Mouse (Mus musculus) midbrain, embryonic 14.5 days (tissue): Measurements from ENCODE around the gene Gamt. TPM values are rescaled to one million over a fixed set of nuclear protein-coding genes. Genes with fewer than 3 reads are reported as not detected.

Experiments
- ATAC-seq: fragments of 200-750 bp; cut with Nextera tagmentation; 2 replicates; pipeline ENCODE4 v1.8.0; 2017; ENCODE audit warnings: moderate number of reproducible peaks, moderate library complexity; ENCODE audit not compliant: low FRiP score, low TSS enrichment
- DNase-seq: peaks from one replicate; pipeline ENCODE4 v3.0.0-alpha.2; 2015
- H3K27ac ChIP-seq: fragments of 300-500 bp; sonication (generic); replicated peaks from 2 replicates; pipeline ENCODE4 v1.5.1; 2014; ENCODE audit warnings: mild to moderate bottlenecking, low read depth, low read length, moderate library complexity
- H3K27me3 ChIP-seq: fragments of 300-500 bp; sonication (generic); 2 replicates; pipeline ENCODE4 v1.6.1; 2014; ENCODE audit warnings: low read length, control low read depth, mixed read lengths; ENCODE audit not compliant: control insufficient read depth, insufficient read depth
- H3K36me3 ChIP-seq: fragments of 300-500 bp; sonication (generic); 2 replicates; pipeline ENCODE4 v1.6.1; 2014; ENCODE audit warnings: low read length, control low read depth; ENCODE audit not compliant: control insufficient read depth, insufficient read depth
- H3K4me1 ChIP-seq: fragments of 300-500 bp; sonication (generic); 2 replicates; pipeline ENCODE4 v1.6.1; 2014; ENCODE audit warnings: mild to moderate bottlenecking, antibody characterized with exemption, low read length, control low read depth; ENCODE audit not compliant: control insufficient read depth, insufficient read depth
- H3K4me2 ChIP-seq: fragments of 300-500 bp; sonication (generic); 2 replicates; pipeline ENCODE4 v1.6.1; 2014; ENCODE audit warnings: mild to moderate bottlenecking, low read length, moderate library complexity
- H3K4me3 ChIP-seq: fragments of 300-500 bp; sonication (generic); replicated peaks from 2 replicates; pipeline ENCODE4 v1.5.1; 2014; ENCODE audit warnings: low read depth, low read length
- H3K9ac ChIP-seq: fragments of 300-500 bp; sonication (generic); replicated peaks from 2 replicates; pipeline ENCODE4 v1.6.1; 2014; ENCODE audit warnings: mild to moderate bottlenecking, low read length, moderate library complexity
- H3K9me3 ChIP-seq: fragments of 300-500 bp; sonication (generic); 2 replicates; pipeline ENCODE4 v1.6.1; 2016; ENCODE audit warnings: low read length, control low read depth, mixed read lengths; ENCODE audit not compliant: control insufficient read depth
- WGBS: fragments of 180-500 bp; shearing (Covaris S2); extraction: QIAGEN DNeasy Blood & Tissue Kit; methylation state at CpG from one replicate; pipeline ENCODE4 v1.1.7; 2014; 5-methylcytosine and 5-hydroxymethylcytosine counted together
- polyA plus RNA-seq: library from polyadenylated mRNA; unstranded; fragments of >200 nt; fragmentation: Nextera tagmentation; extraction: Ambion mirVana; gene quantifications from 2 replicates; pipeline ENCODE4 v1.2.1, GENCODE M21; 2014

Gamt gene
- polyA plus RNA-seq, 1 experiment from 2014 or later = 15.1 TPM

DNA sequence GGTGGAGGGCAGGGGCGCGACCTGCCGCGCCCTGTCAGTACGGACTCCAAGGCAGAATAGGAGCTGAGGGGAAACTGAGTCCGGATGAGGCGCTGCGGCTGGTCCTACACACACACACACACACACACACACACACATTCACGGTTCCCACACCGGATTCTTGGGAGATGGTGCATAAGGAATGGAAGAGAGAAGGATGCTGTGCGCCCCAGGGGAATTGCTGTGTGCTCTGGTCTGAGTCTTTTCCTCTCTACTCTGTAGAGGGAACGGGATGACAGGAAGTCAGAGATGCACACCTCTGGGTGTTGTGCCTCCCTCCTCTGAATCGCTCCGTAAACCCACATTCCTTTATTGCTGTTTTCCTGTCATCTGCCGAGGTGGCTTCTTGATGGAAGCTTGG is 38.5 kb upstream of the Gamt start:
- H3K36me3 ChIP-seq = peaks cover 32% of the 10 kb centered on the region
- no peaks in the 10 kb centered on the region for H3K27me3 ChIP-seq
- peak overlapping the region; percentile 99 for H3K9ac ChIP-seq
- DNase-seq (peak; percentile 80), ATAC-seq (no peak)
- H3K4me3 ChIP-seq = peak overlapping the region; percentile 89
- H3K4me2 ChIP-seq = peak overlapping the region; percentile 96
- H3K27ac ChIP-seq = peak overlapping the region; percentile 99
- no peaks in the 10 kb centered on the region for H3K9me3 ChIP-seq
- WGBS = 4% methylated on average over 15 of the region's 15 CpGs
- H3K4me1 ChIP-seq = peaks cover 60% of the 10 kb centered on the region

DNA sequence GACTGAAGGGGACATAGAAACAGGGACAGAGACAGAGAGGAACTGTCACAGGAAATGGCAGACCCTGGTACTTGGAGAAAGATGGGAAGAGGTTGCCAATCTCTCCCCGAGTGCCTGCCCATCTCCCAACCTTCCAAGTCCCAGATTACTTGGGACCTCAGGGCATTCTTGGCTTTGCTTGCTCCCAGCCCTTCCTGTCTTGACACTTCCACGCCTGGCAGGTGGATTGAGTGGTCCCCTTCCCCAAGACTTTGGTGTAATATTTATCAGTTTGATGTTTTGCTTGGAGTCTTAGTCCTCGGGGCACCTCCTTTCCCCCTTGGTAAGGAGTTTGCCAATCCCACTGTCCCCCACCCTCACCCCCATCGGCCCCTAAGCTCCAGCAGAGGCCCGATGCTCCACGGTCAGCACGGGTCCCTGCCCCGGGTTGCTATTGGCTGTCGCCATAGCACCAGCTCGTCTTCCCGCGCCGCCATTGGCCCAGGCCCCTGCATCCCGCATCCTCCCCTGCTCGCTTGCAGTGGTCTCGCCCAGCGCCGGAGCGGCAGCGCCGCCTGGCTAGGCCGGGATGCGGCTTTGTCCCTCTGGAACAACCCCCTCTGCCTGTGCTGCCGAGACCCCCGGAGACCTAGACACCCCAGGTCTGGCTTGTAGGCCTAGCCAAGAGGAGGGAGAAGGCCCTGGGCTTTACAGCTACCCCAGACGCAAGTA is 37.9 kb upstream of the Gamt start:
- H3K4me1 ChIP-seq = peaks cover 58% of the 10 kb centered on the region

DNA sequence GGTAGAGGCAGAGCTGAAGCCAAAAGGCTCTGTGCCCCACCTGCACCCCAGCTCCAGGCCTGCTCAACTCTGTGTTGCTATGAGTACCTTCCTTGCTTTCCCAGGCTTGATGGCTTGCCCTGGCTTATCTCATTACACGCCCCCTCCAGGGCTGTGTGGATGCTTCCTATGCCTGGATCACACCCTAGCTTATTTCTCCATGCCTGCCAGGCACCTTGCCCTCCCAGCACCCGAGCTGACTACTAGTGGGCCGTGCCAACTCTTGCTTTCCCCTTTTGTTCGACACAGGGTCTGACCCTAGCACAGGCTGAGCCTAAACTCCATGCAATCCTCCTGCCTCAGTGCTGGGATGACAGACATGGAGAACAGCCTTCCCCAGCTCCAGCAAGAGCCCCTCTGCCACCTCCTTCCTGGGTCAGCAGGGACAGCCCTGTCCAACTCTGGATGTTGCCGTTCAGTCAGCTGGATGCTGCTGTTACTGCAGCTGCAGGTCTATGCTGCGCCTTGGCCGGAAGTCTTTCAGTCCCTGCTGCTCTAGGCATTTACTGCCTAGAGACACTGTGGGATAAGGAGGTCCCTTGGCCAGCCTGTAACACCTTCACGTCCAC is 36.8 kb upstream of the Gamt start:
- H3K4me3 ChIP-seq = peak overlapping the region; percentile 10; the same call in 1 of the 2 replicates
- H3K9me3 ChIP-seq = no peaks in the 10 kb centered on the region
- H3K36me3 ChIP-seq = peaks cover 29% of the 10 kb centered on the region
- DNase-seq = no peak
- no peak for ATAC-seq
- WGBS = 66% methylated on average over 8 of the region's 8 CpGs
- H3K4me2 ChIP-seq = peak overlapping the region; percentile 96
- peak overlapping the region; percentile 99 for H3K27ac ChIP-seq
- peaks cover 59% of the 10 kb centered on the region for H3K4me1 ChIP-seq
- H3K9ac ChIP-seq = peak overlapping the region; percentile 60; the same call in 1 of the 2 replicates
- no peaks in the 10 kb centered on the region for H3K27me3 ChIP-seq

More for the DNA sequence above, 37.9 kb upstream of the Gamt start:
- peak overlapping the region; percentile 99 for H3K27ac ChIP-seq
- no peaks in the 10 kb centered on the region for H3K9me3 ChIP-seq
- no peaks in the 10 kb centered on the region for H3K27me3 ChIP-seq
- WGBS = 2% methylated on average over 26 of the region's 26 CpGs
- H3K36me3 ChIP-seq = peaks cover 32% of the 10 kb centered on the region
- peak overlapping the region; percentile 96 for H3K4me2 ChIP-seq
- DNase-seq (peak; percentile 96), ATAC-seq (peak; percentile 86)
- H3K9ac ChIP-seq = peak overlapping the region; percentile 99
- peak overlapping the region; percentile 89 for H3K4me3 ChIP-seq

DNA sequence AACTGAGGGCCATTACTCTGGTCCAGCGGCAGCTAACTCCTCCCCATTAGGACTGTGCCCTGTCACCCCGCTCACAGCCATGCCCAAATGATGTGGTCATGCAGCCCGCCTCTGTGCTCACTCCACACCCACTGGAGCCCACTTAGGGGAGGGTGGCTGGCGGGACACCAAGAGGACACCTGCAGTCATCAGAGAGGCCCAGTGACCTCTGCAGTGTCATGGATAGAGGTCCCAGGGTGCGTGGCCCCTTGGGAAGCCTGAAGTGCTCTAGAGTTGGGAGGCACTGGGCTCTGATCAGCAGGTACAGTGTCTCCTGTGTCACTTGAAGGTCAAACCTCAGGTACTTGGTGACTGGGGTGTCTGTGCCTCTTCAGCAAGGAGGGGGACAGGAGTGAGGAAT is 36.0 kb upstream of the Gamt start:
- 91% methylated on average over 5 of the region's 5 CpGs for WGBS
- Histone ChIP-seq H3K9ac (peak overlapping the region; percentile 60), H3K9me3 (no peaks in the 10 kb centered on the region), H3K27me3 (no peaks in the 10 kb centered on the region), H3K4me2 (peak overlapping the region; percentile 96), H3K4me3 (peak overlapping the region; percentile 42), H3K4me1 (peaks cover 53% of the 10 kb centered on the region), H3K36me3 (peaks cover 21% of the 10 kb centered on the region), H3K27ac (peak overlapping the region; percentile 99)
- ATAC-seq (no peak), DNase-seq (no peak)

DNA sequence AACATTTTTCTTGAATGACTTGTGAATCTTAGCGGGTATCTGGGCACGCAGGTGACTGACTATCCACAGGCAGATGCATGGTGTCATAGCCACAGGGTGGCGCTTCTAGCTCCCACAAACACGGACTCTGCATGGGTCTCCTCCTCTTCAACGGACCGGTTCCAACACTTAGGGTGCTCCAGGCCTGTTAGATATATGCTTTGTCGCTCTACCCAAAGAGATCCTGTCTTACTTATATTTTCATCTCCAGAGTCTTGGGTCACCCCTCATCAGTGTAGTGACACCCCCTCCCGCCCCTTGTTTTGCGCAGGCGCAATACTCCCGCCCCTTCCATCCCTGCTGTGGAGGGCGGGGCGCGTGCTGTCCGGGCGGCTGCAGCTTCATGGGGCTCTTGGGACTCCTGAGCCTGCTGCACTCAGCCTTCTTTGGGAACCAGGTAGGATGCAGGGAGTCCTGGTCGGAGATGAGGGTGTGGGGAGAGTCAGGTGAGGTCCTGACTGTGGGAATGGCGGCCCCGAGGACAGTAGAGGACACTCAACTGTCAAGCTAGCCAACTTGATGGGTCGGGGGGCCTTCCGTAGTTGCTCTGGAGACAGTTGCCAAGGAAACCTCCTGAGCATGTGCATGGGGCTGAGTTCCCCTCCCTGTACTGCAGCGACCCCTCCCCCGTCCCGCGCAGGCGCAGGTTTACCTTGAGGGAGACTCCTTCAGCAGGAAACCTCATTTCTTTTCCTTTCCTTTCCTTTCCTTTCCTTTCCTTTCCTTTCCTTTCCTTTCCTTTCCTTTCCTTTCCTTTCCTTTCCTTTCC is 35.0 kb upstream of the Gamt start, which contains the start of gene Apc2:
TSS of gene Apc2 (plus strand) at position 360 of the 808 bp plus-strand sequence.
- peaks cover 21% of the 10 kb centered on the region for H3K36me3 ChIP-seq
- no peaks in the 10 kb centered on the region for H3K9me3 ChIP-seq
- peaks cover 48% of the 10 kb centered on the region for H3K4me1 ChIP-seq
- ATAC-seq = peak; percentile 47
- H3K27ac ChIP-seq = peak within 1 kb of the TSS; percentile 99
- H3K9ac ChIP-seq = peak within 1 kb of the TSS; percentile 60
- 1% methylated on average over 26 of the region's 26 CpGs for WGBS
- H3K4me3 ChIP-seq = peak within 1 kb of the TSS; percentile 42
- peak within 1 kb of the TSS; percentile 96 for H3K4me2 ChIP-seq
- H3K27me3 ChIP-seq = no peaks in the 10 kb centered on the region
- DNase-seq = peak; percentile 95

DNA sequence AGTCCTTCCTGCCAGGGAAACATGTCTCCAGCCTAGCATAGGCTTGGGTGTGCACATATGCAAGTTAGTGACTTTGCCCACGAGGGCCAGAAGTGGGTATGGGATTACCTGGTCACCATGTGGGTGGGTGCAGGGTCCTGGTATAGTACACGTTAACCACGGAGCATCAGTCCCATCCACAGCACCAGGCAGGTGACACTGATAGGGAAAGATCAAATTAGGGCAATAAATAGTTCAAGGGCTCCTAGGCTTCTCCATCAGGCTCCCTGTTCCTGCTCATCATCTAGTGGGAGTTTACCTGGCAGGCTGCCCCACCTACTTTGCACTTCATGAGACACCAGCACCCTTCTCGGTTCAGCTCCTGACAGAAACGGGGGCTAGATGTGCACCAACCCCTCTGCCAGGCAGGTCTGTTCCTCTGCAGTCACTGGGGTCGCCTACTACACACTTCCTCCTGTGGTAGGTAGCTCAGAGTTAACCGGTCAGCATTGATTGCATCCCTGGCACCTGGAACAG is 34.0 kb upstream of the Gamt start:
- no peak for ATAC-seq
- H3K27me3 ChIP-seq = no peaks in the 10 kb centered on the region
- no peaks in the 10 kb centered on the region for H3K9me3 ChIP-seq
- H3K36me3 ChIP-seq = peaks cover 21% of the 10 kb centered on the region
- DNase-seq = no peak
- WGBS = 44% methylated on average over 7 of the region's 7 CpGs
- H3K4me2 ChIP-seq = peak overlapping the region; percentile 96
- peak overlapping the region; percentile 99; the same call in 1 of the 2 replicates for H3K27ac ChIP-seq
- peak overlapping the region; percentile 60 for H3K9ac ChIP-seq
- H3K4me3 ChIP-seq = no peak overlapping the region
- H3K4me1 ChIP-seq = peaks cover 43% of the 10 kb centered on the region

DNA sequence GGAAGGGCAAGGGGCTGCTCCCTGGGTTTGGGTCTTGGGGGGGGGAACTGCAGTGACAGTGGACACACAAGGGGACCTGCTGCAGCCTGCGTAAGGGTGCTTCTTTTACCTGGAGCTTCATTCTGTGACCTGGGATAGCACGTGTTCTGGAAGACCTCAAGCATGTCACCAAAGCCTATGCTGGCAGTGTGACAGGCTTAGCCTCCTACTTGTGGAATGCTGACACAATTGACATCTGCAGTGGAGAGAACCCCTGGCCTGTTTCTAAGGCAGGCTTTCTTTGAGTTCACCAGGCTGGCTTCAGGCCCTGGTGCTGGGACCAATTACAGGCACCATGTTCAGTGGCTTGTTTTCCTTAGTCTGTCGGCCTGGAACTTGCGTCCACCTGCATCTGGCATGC is 33.5 kb upstream of the Gamt start:
- no peak overlapping the region for H3K27ac ChIP-seq
- peaks cover 43% of the 10 kb centered on the region for H3K4me1 ChIP-seq
- 0 out of 2 replicates have a peak overlapping the region, but pooled peaks have one; percentile 12 for H3K9ac ChIP-seq
- no peaks in the 10 kb centered on the region for H3K27me3 ChIP-seq
- H3K4me3 ChIP-seq = no peak overlapping the region; the same call in 1 of the 2 replicates
- DNase-seq (no peak), ATAC-seq (no peak)
- H3K36me3 ChIP-seq = peaks cover 22% of the 10 kb centered on the region
- 73% methylated on average over 4 of the region's 4 CpGs for WGBS
- H3K4me2 ChIP-seq = peak overlapping the region; percentile 99; the same call in 1 of the 2 replicates
- H3K9me3 ChIP-seq = no peaks in the 10 kb centered on the region

DNA sequence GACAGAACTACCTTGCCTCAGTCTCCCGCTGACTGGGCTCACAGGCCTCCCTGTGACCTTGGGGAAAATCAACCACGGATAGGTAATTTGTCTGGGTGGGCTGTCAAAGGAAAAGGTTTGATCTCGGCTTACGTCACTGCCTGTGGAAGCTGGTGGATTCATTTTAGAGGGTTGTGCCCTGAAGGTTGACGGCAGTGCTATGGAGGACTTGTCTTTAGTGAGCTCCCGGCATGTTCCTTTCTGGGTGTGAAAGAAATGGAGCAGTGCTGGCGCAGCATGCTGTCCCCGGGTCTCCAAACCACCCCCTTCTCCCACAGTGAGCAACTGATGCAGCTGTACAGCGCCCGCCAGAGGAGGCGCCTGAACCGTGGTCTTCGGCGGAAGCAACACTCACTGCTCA is 32.5 kb upstream of the Gamt start:
- Histone ChIP-seq H3K27me3 (no peaks in the 10 kb centered on the region), H3K36me3 (peaks cover 31% of the 10 kb centered on the region), H3K4me2 (peak overlapping the region; percentile 99), H3K4me3 (peak overlapping the region; percentile 85), H3K9me3 (no peaks in the 10 kb centered on the region), H3K4me1 (peaks cover 39% of the 10 kb centered on the region), H3K27ac (no peak overlapping the region), H3K9ac (peak overlapping the region; percentile 98)
- DNase-seq (no peak), ATAC-seq (no peak)
- WGBS = 21% methylated on average over 14 of the region's 14 CpGs
